Mouse (Mus musculus): ENCODE measurements at regions not wholly inside any gene's neighbourhood (a gene's known extent, or its start where the extent isn't known, plus 50 kb on each side); places are given as distances from the start of the nearest gene placed in this dataset.

GRCm38 (mm10) chr15:90321774-90322173 is 97.7 kb downstream of the Alg10b start:
- TF ChIP-seq CTCF (IDR thresholded peaks at IDR 0.05; ENCODE audit: low read depth, low read length) (no peak), POLR2A (IDR thresholded peaks at IDR 0.05; ENCODE audit: insufficient read depth, low read length) (no peak), EP300 (IDR thresholded peaks at IDR 0.05; ENCODE audit: insufficient read depth, low read depth, low read length) (no peak)

All from ES-Bruce4 (cell line).